Mouse (Mus musculus) MEL (cell line): ENCODE results near the gene 4930430F08Rik. TPM values are rescaled to one million over a fixed set of nuclear protein-coding genes. Genes with fewer than 3 reads are reported as not detected.
"Not testable (repeated sequence)": the region's sequence is repeated elsewhere in the genome, so short reads cannot be mapped to it uniquely, and the experiment has no call there.

Source experiments
- DNase-seq: peaks from one replicate; pipeline ENCODE4 v3.0.0; 2011; ENCODE audit warnings: low read depth, low spot score
- H3K27ac ChIP-seq: 2 replicates; pipeline ENCODE4 v1.5.1; 2012; ENCODE audit warnings: low read depth, mild to moderate bottlenecking, control low read depth, low read length, moderate library complexity; ENCODE audit not compliant: control insufficient read depth
- H3K27me3 ChIP-seq, 2 experiments: fragments of 150-350 bp in 1 of 2; sonication (generic) in 1 of 2; 2 replicates each; pipeline ENCODE4 v1.6.1; 2012; ENCODE audit warnings: low read length in 2 of 2, mild to moderate bottlenecking in 2 of 2, improper control_type of control experiment in 1 of 2, moderate library complexity in 1 of 2; ENCODE audit not compliant: insufficient read depth in 2 of 2, control insufficient read depth in 1 of 2
- H3K36me3 ChIP-seq, 2 experiments: 2 replicates each; pipeline ENCODE4 v1.6.1; 2012 to 2014; ENCODE audit warnings: low read length in 2 of 2, improper control_type of control experiment in 1 of 2, inconsistent platforms in 1 of 2, mild to moderate bottlenecking in 1 of 2; ENCODE audit not compliant: insufficient read depth in 2 of 2, control insufficient read depth in 1 of 2
- H3K4me1 ChIP-seq, 2 experiments: fragments of 150-350 bp in 1 of 2; sonication (generic) in 1 of 2; 2 replicates each; pipeline ENCODE4 v1.6.1; 2012; ENCODE audit warnings: low read length in 2 of 2, improper control_type of control experiment in 1 of 2, mild to moderate bottlenecking in 1 of 2; ENCODE audit not compliant: insufficient read depth in 2 of 2, control insufficient read depth in 1 of 2
- H3K4me3 ChIP-seq, 2 experiments: fragments of 150-350 bp in 1 of 2; sonication (generic) in 1 of 2; 2 replicates each; pipeline ENCODE4 v1.5.1; 2012; ENCODE audit warnings: low read depth in 2 of 2, low read length in 2 of 2, mild to moderate bottlenecking in 2 of 2, moderate library complexity in 2 of 2, control low read depth in 1 of 2, improper control_type of control experiment in 1 of 2; ENCODE audit not compliant: control insufficient read depth in 1 of 2, insufficient read depth in 1 of 2
- H3K79me2 ChIP-seq: 2 replicates; pipeline ENCODE4 v1.6.1; 2012; ENCODE audit warnings: mild to moderate bottlenecking, low read length, moderate library complexity; ENCODE audit not compliant: control insufficient read depth, poor library complexity, insufficient read depth
- H3K9ac ChIP-seq: 2 replicates; pipeline ENCODE4 v1.6.1; 2012; ENCODE audit warnings: low read depth, mild to moderate bottlenecking, control low read depth, low read length, moderate library complexity; ENCODE audit not compliant: control insufficient read depth, poor library complexity, severe bottlenecking
- H3K9me3 ChIP-seq: fragments of 150-350 bp; sonication (generic); replicated peaks from 2 replicates; pipeline ENCODE4 v1.6.1; 2012; ENCODE audit warnings: mild to moderate bottlenecking, low read length, improper control_type of control experiment, moderate library complexity; ENCODE audit not compliant: insufficient read depth
- EP300 ChIP-seq, 2 experiments: IDR thresholded peaks; 2 replicates each; pipeline ENCODE4 v1.6.1; 2011; ENCODE audit warnings: improper control_type of control experiment in 2 of 2, low read length in 2 of 2, low read depth in 1 of 2, mild to moderate bottlenecking in 1 of 2
- ETS1 ChIP-seq: IDR thresholded peaks from 2 replicates; pipeline ENCODE4 v1.6.1; 2012; ENCODE audit warnings: low read depth, mild to moderate bottlenecking, inconsistent platforms, low read length, improper control_type of control experiment, moderate library complexity
- GATA1 ChIP-seq: IDR thresholded peaks from 2 replicates; pipeline ENCODE4 v1.6.1; 2011; ENCODE audit warnings: low read depth, low read length, improper control_type of control experiment
- JUND ChIP-seq: IDR thresholded peaks from 2 replicates; pipeline ENCODE4 v1.6.1; 2011; ENCODE audit warnings: low read depth, mild to moderate bottlenecking, improper control_type of control experiment, low read length
- KAT2A ChIP-seq: conservative IDR thresholded peaks from 2 replicates; pipeline ENCODE4 v1.6.1; 2012; ENCODE audit warnings: low read depth, low read length, improper control_type of control experiment, inconsistent platforms
- MXI1 ChIP-seq: IDR thresholded peaks from 2 replicates; pipeline ENCODE4 v1.6.1; 2011; ENCODE audit warnings: mild to moderate bottlenecking, low read depth, low read length, improper control_type of control experiment
- MYB ChIP-seq: IDR thresholded peaks from 2 replicates; pipeline ENCODE4 v1.6.1; 2011; ENCODE audit warnings: mild to moderate bottlenecking, low read depth, low read length, improper control_type of control experiment
- MYC ChIP-seq: IDR thresholded peaks from 2 replicates; pipeline ENCODE4 v1.6.1; 2011; ENCODE audit warnings: low read depth, mild to moderate bottlenecking, low read length, improper control_type of control experiment, moderate library complexity
- RCOR1 ChIP-seq: IDR thresholded peaks from 2 replicates; pipeline ENCODE4 v1.6.1; 2012; ENCODE audit warnings: low read depth, mild to moderate bottlenecking, inconsistent platforms, low read length, improper control_type of control experiment
- SIN3A ChIP-seq: IDR thresholded peaks from 2 replicates; pipeline ENCODE4 v1.6.1; 2012; ENCODE audit warnings: low read length, improper control_type of control experiment, inconsistent platforms
- SMC3 ChIP-seq: IDR thresholded peaks from 2 replicates; pipeline ENCODE4 v1.6.1; 2011; ENCODE audit warnings: low read depth, low read length, improper control_type of control experiment
- TAL1 ChIP-seq: IDR thresholded peaks from 2 replicates; pipeline ENCODE4 v1.6.1; 2012; ENCODE audit warnings: mild to moderate bottlenecking, inconsistent platforms, low read length, moderate library complexity, mixed read lengths
- TCF12 ChIP-seq: IDR thresholded peaks from 2 replicates; pipeline ENCODE4 v1.6.1; 2014; ENCODE audit warnings: low read depth, mild to moderate bottlenecking, inconsistent platforms, low read length, improper control_type of control experiment, moderate library complexity
- polyA plus RNA-seq, 2 experiments: library from polyadenylated mRNA; stranded (reverse) in 1 of 2; unstranded in 1 of 2; fragments of >175 nt in 1 of 2; fragments of >200 nt in 1 of 2; gene quantifications; 2 replicates each; pipeline versions ENCODE4 v1.2.1 to v1.2.4; 2012; ENCODE audit warnings: low replicate concordance in 2 of 2, low read depth in 1 of 2; ENCODE audit not compliant: insufficient read length in 2 of 2, insufficient read depth in 1 of 2, missing spikeins in 1 of 2
- total RNA-seq: library from RNA; depleted of rRNA; stranded (reverse); fragments of 300-350 nt; gene quantifications from 2 replicates; pipeline ENCODE4 v1.2.3, GENCODE M21; 2012

4930430F08Rik gene
- total and polyA plus RNA-seq, 3 experiments, result 10.5 to 22.7 TPM; not detected in 1

GRCm38 (mm10) chr10:100564112-100564511 lies 26.1 kb downstream of the 4930430F08Rik start:
- no peaks in the 10 kb centered on the region for H3K79me2 ChIP-seq
- no peaks in the 10 kb centered on the region for H3K36me3 ChIP-seq
- H3K4me3 ChIP-seq, result no peak overlapping the region
- H3K4me1 ChIP-seq, result no peaks in the 10 kb centered on the region
- H3K27me3 ChIP-seq, result no peaks in the 10 kb centered on the region
- DNase-seq, result no peak
- H3K9me3 ChIP-seq, result no peaks in the 10 kb centered on the region
- H3K27ac ChIP-seq, result no peak overlapping the region
- no peak overlapping the region for H3K9ac ChIP-seq
- TF ChIP-seq ETS1, result no peak
- no peak for TF ChIP-seq GATA1

GRCm38 (mm10) chr10:100560194-100560883 lies 29.9 kb downstream of the 4930430F08Rik start:
- not testable (repeated sequence) for DNase-seq, H3K9me3 ChIP-seq, H3K4me3 ChIP-seq, H3K9ac ChIP-seq, H3K4me1 ChIP-seq, H3K27me3 ChIP-seq, H3K79me2 ChIP-seq, H3K27ac ChIP-seq, H3K36me3 ChIP-seq

- no peak for DNase-seq
Measured at GRCm38 (mm10) chr10:100556566-100557175, 33.6 kb downstream of the 4930430F08Rik start.

GRCm38 (mm10) chr10:100524499-100525390 lies 65.5 kb downstream of the 4930430F08Rik start:
- peak overlapping the region; percentile 48 for H3K9ac ChIP-seq
- no peaks in the 10 kb centered on the region for H3K79me2 ChIP-seq
- TF ChIP-seq ETS1 (peak; percentile 72), TAL1 (peak; percentile 74), RCOR1 (0 out of 2 replicates have a peak, but pooled peaks have one; percentile 28), SIN3A (peak; percentile 55; the same call in 1 of the 2 replicates), KAT2A (no peak), MYB (peak; percentile 84), TCF12 (peak; percentile 94), SMC3 (no peak), MXI1 (peak; percentile 50; the same call in 1 of the 2 replicates), GATA1 (peak; percentile 94), MYC (0 out of 2 replicates have a peak, but pooled peaks have one; percentile 54), JUND (no peak), EP300 (IDR thresholded peaks at IDR 0.05; ENCODE audit: low read depth in 1 of 2, low read length in 2 of 2) (peak; percentile 93 to 96)
- H3K4me1 ChIP-seq, result peaks cover 15 to 36% of the 10 kb centered on the region in 2 experiments
- no peaks in the 10 kb centered on the region for H3K9me3 ChIP-seq
- peaks cover 0 to 40% of the 10 kb centered on the region in 2 experiments; a peak in 2 of 4 replicates for H3K36me3 ChIP-seq
- DNase-seq, result peak; percentile 56
- peak overlapping the region; percentile 95 for H3K27ac ChIP-seq
- H3K27me3 ChIP-seq, result no peaks in the 10 kb centered on the region
- H3K4me3 ChIP-seq, result no peak overlapping the region

More at GRCm38 (mm10) chr10:100556566-100557175, 33.6 kb downstream of the 4930430F08Rik start:
- TF ChIP-seq GATA1 (peak; percentile 27; the same call in 1 of the 2 replicates), RCOR1 (no peak)
- Histone ChIP-seq H3K27ac (no peak overlapping the region), H3K4me1 (no peaks in the 10 kb centered on the region; a peak in 1 of 4 replicates), H3K4me3 (no peak overlapping the region), H3K27me3 (no peaks in the 10 kb centered on the region), H3K79me2 (no peaks in the 10 kb centered on the region), H3K36me3 (no peaks in the 10 kb centered on the region; a peak in 1 of 4 replicates), H3K9me3 (no peaks in the 10 kb centered on the region), H3K9ac (no peak overlapping the region)
